Mouse (Mus musculus) liver, adult 2 months (tissue): ENCODE data around the gene Atp5d.

Source experiments
- CTCF ChIP-seq: fragments of 200-500 bp; IDR thresholded peaks from 2 replicates; pipeline ENCODE4 v1.5.1; 2011; ENCODE audit warnings: low read depth, low read length, control low read depth
- POLR2A ChIP-seq: fragments of 200-500 bp; IDR thresholded peaks from 2 replicates; pipeline ENCODE4 v1.6.1; 2011; ENCODE audit warnings: low read length, control low read depth; ENCODE audit not compliant: insufficient read depth; ENCODE audit errors: extremely low read depth

DNA sequence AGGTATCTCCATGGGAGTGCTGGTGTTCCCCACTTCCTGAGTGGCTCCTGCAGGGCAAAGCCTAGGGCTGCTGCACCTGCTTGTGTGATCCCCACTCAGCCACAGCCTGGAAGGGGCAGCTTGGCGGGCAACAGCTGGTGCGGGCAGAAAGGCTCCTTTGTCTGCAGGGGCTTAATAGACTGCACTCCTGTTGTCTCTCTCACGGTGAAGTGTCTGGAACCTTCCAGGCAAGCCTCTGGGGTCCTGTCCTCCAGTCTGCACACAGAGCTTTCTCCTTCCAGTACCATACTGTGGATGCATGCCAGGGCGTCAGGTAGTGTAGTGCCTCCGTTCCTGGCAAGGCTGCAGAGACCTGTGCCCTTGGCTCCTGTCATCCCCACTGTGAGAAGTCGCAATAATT is 19.9 kb upstream of the Atp5d start:
- TF ChIP-seq POLR2A (no peak), CTCF (no peak)
